Mouse (Mus musculus): ENCODE results near the gene Washc1.

GRCm38 (mm10) chr17:66158271-66158670 is 46.9 kb downstream of the Washc1 start:
- TF ChIP-seq POLR2A (IDR thresholded peaks at IDR 0.05; ENCODE audit: borderline replicate concordance, control insufficient read depth, low read depth, low read length) = no peak
- TF ChIP-seq CTCF (IDR thresholded peaks at IDR 0.05; ENCODE audit: control insufficient read depth, insufficient read depth, low read length) = no peak
